Mouse (Mus musculus) heart, embryonic 16.5 days (tissue): ENCODE data around the gene S100a6. TPM values are rescaled to one million over a fixed set of nuclear protein-coding genes. Genes with fewer than 3 reads are reported as not detected.

ENCODE experiments used
- ATAC-seq: fragments of 200-750 bp; cut with Nextera tagmentation; replicated peaks from 2 replicates; pipeline ENCODE4 v1.8.0; 2017; ENCODE audit warnings: moderate number of reproducible peaks; ENCODE audit not compliant: insufficient read depth, low FRiP score; ENCODE audit errors: extremely low read depth
- H3K27ac ChIP-seq: fragments of 300-500 bp; sonication (generic); 2 replicates; pipeline ENCODE4 v1.5.1; 2014; ENCODE audit warnings: mild to moderate bottlenecking, low read length, control low read depth, moderate library complexity
- H3K27me3 ChIP-seq: fragments of 300-500 bp; sonication (generic); 2 replicates; pipeline ENCODE4 v1.6.1; 2014; ENCODE audit warnings: low read length, mixed read lengths; ENCODE audit not compliant: control insufficient read depth, insufficient read depth
- H3K36me3 ChIP-seq: fragments of 300-500 bp; sonication (generic); 2 replicates; pipeline ENCODE4 v1.6.1; 2014; ENCODE audit not compliant: control insufficient read depth, insufficient read depth
- H3K4me1 ChIP-seq: fragments of 300-500 bp; sonication (generic); 2 replicates; pipeline ENCODE4 v1.6.1; 2014; ENCODE audit warnings: low read length, mixed read lengths; ENCODE audit not compliant: control insufficient read depth, insufficient read depth
- H3K4me2 ChIP-seq: fragments of 300-500 bp; sonication (generic); 2 replicates; pipeline ENCODE4 v1.6.1; 2014; ENCODE audit warnings: low read depth, mild to moderate bottlenecking, control low read depth, low read length
- H3K4me3 ChIP-seq: fragments of 300-500 bp; sonication (generic); 2 replicates; pipeline ENCODE4 v1.5.1; 2014; ENCODE audit warnings: mild to moderate bottlenecking, control low read depth, low read length
- H3K9ac ChIP-seq: fragments of 300-500 bp; sonication (generic); 2 replicates; pipeline ENCODE4 v1.6.1; 2014; ENCODE audit warnings: low read length, control low read depth
- H3K9me3 ChIP-seq: fragments of 300-500 bp; sonication (generic); replicated peaks from 2 replicates; pipeline ENCODE4 v1.6.1; 2016; ENCODE audit warnings: low read length; ENCODE audit not compliant: control insufficient read depth
- WGBS: fragments of 180-500 bp; shearing (Covaris S2); extraction: QIAGEN DNeasy Blood & Tissue Kit; methylation state at CpG from one replicate; pipeline ENCODE4 v1.1.7; 2014; 5-methylcytosine and 5-hydroxymethylcytosine counted together
- polyA plus RNA-seq: library from polyadenylated mRNA; unstranded; fragments of >200 nt; fragmentation: Nextera tagmentation; extraction: Ambion mirVana; gene quantifications from 2 replicates; pipeline ENCODE4 v1.2.1, GENCODE M21; 2015

The S100a6 gene
- polyA plus RNA-seq, 1 experiment from 2014 or later, result 61.6 TPM

DNA sequence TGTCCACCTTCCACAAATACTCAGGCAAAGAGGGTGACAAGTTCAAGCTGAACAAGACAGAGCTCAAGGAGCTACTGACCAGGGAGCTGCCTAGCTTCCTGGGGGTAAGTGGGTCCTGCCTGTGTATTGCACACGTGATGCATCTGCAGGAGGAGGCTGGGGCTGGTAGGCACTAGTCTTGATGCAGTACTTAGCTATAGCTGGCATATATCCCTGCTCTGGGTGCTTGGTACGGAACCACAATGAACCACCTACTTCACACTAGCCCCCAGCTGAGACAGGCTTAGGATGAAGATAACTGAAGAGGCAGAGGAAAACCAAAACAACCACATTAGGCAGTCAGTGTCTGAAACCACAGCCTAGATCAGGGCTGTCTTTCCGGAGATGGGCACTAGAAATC is 7.6 kb upstream of the S100a6 start:
- H3K9ac ChIP-seq, result no peak overlapping the region
- peaks cover 19% of the 10 kb centered on the region for H3K4me1 ChIP-seq
- no peak for ATAC-seq
- H3K27ac ChIP-seq, result peak overlapping the region; percentile 9; the same call in 1 of the 2 replicates
- WGBS, result 72% methylated on average over 3 of the region's 3 CpGs
- H3K4me3 ChIP-seq, result no peak overlapping the region
- H3K9me3 ChIP-seq, result no peaks in the 10 kb centered on the region
- no peaks in the 10 kb centered on the region for H3K27me3 ChIP-seq
- H3K4me2 ChIP-seq, result no peak overlapping the region
- no peaks in the 10 kb centered on the region for H3K36me3 ChIP-seq

DNA sequence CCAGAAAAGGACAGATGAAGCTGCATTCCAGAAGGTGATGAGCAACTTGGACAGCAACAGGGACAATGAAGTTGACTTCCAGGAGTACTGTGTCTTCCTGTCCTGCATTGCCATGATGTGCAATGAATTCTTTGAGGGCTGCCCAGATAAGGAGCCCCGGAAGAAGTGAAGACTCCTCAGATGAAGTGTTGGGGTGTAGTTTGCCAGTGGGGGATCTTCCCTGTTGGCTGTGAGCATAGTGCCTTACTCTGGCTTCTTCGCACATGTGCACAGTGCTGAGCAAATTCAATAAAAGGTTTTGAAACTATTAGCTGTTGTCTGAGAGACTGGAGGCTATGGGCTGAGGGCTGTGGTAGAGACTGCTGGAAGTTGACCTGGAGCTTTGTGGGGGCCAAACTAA is 6.9 kb upstream of the S100a6 start:
- WGBS, result 69% methylated on average over 2 of the region's 2 CpGs
- no peak overlapping the region for H3K27ac ChIP-seq
- H3K36me3 ChIP-seq, result no peaks in the 10 kb centered on the region
- H3K9me3 ChIP-seq, result no peaks in the 10 kb centered on the region
- H3K4me3 ChIP-seq, result no peak overlapping the region
- peaks cover 14% of the 10 kb centered on the region for H3K4me1 ChIP-seq
- no peaks in the 10 kb centered on the region for H3K27me3 ChIP-seq
- no peak for ATAC-seq
- H3K4me2 ChIP-seq, result no peak overlapping the region
- H3K9ac ChIP-seq, result no peak overlapping the region

DNA sequence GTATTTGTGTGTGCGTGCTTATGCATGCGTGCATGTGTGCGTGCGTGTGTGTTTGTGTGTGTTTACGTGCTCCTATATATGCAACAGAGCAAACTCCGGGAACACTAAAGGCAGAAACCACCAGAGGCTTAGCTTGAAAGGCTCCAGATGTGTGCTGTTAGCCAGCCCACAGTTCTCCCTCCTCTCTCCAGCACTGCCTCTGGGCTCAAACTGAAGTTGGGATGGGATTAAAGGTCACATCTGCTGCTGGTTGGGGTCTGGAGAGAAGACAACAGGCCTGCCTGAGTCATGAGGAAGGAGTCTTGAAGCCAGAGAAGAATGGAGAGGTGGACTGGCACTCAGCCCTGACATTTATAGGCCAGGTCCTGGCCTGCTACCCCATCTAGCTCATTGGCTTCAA is 6.5 kb upstream of the S100a6 start:
- Histone ChIP-seq H3K9me3 (no peaks in the 10 kb centered on the region), H3K9ac (no peak overlapping the region), H3K27me3 (no peaks in the 10 kb centered on the region), H3K4me1 (peaks cover 13% of the 10 kb centered on the region), H3K36me3 (no peaks in the 10 kb centered on the region), H3K4me3 (no peak overlapping the region), H3K4me2 (no peak overlapping the region), H3K27ac (no peak overlapping the region)
- no peak for ATAC-seq
- WGBS, result 81% methylated on average over 6 of the region's 6 CpGs

DNA sequence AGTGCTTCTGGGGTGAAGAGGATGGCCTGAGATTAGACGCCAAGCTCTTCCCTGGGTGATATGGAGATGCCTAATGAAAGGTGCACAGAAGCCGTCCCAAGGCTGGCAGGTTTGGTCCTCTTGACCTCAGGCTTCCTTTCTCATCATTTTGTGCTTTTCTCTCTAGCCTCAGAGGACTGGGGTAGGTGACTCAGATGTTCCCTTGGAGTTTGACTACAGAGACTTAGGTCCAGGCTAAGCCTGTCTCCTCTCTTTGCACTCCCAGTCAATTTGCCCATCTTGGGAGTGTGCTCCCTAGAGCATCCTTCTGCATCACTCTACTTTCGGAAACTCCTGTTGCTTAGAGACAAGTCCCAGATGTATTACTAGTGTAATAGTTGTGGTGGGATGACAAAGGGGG is 5.3 kb upstream of the S100a6 start:
- no peak overlapping the region for H3K27ac ChIP-seq
- no peak overlapping the region for H3K4me3 ChIP-seq
- 79% methylated on average over 3 of the region's 3 CpGs for WGBS
- no peaks in the 10 kb centered on the region for H3K9me3 ChIP-seq
- no peaks in the 10 kb centered on the region for H3K27me3 ChIP-seq
- H3K36me3 ChIP-seq, result no peaks in the 10 kb centered on the region
- no peak overlapping the region for H3K9ac ChIP-seq
- peaks cover 13% of the 10 kb centered on the region for H3K4me1 ChIP-seq
- ATAC-seq, result no peak
- H3K4me2 ChIP-seq, result no peak overlapping the region

DNA sequence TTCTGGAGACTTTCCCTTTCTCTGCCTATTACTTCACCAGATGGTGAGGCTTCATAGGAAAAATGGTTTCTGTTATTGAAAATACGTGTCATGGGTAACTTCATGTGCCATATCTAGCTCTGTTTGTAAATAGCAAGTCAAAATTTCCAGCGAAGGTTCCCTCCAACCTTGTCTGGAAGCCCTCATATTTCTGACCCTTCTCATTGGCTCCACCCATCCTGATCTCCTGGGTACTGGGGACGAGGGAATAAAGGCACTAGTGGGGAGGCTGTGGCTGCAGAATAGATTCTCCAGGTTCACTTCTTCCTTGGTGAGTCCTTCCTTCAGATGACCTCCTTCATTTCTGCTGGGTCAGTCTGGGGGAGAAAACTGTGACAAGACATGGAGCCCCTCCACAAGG is 4.5 kb upstream of the S100a6 start, which contains the start of gene S100a5:
TSS of gene S100a5 (plus strand) at position 301 of the 400 bp plus-strand sequence.
- 56% methylated on average over 3 of the region's 3 CpGs for WGBS
- Histone ChIP-seq H3K4me2 (no peak within 1 kb of the TSS), H3K9me3 (no peaks in the 10 kb centered on the region), H3K4me3 (no peak within 1 kb of the TSS), H3K4me1 (peaks cover 16% of the 10 kb centered on the region), H3K27me3 (no peaks in the 10 kb centered on the region), H3K36me3 (no peaks in the 10 kb centered on the region), H3K9ac (no peak within 1 kb of the TSS), H3K27ac (no peak within 1 kb of the TSS)
- ATAC-seq, result no peak

DNA sequence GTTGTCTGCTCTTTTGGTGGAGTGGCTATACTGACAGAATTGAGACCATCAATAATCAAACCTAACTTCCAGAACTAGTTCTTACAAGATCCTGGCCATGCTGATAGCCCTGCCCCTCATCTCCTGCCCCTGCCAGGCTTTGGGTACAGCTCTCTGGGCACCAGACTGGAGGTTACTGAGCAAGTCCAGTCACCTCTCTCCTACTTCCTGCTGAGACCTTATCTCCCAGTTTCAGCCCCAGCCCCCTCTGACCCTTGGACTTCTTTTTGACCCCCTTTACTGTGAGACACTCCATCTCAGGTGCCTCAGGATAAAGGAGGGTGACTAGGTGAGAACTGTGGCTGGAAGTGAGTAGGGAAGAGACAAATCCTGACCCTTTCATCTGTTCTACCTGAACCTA is 3.6 kb upstream of the S100a6 start:
- ATAC-seq, result no peak
- H3K9ac ChIP-seq, result no peak overlapping the region
- no peak overlapping the region for H3K27ac ChIP-seq
- no peaks in the 10 kb centered on the region for H3K9me3 ChIP-seq
- peaks cover 11% of the 10 kb centered on the region for H3K4me1 ChIP-seq
- H3K36me3 ChIP-seq, result no peaks in the 10 kb centered on the region
- H3K4me3 ChIP-seq, result no peak overlapping the region
- H3K4me2 ChIP-seq, result no peak overlapping the region
- no peaks in the 10 kb centered on the region for H3K27me3 ChIP-seq

DNA sequence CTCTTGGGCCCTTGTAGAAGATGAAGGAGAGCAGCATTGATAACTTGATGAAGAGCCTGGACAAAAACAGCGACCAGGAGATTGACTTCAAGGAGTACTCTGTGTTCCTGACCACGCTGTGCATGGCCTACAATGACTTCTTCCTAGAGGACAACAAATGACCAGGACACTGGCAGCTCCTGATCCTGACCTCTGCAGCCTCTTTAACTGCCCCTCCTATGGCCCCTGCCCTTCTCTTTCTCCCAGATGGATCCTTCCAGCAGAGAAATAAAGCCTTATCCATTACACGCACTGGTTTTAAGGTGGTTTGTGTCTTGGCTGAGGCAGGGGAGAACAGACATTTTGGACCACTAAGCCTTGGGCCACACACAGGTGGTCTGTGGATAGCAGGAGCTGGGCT is 1.2 kb upstream of the S100a6 start:
- ATAC-seq, result no peak
- Histone ChIP-seq H3K9me3 (no peaks in the 10 kb centered on the region), H3K9ac (no peak overlapping the region), H3K27me3 (no peaks in the 10 kb centered on the region), H3K27ac (no peak overlapping the region), H3K4me2 (no peak overlapping the region), H3K4me1 (peaks cover 10% of the 10 kb centered on the region), H3K36me3 (no peaks in the 10 kb centered on the region), H3K4me3 (no peak overlapping the region)
- WGBS, result 75% methylated on average over 3 of the region's 3 CpGs

DNA sequence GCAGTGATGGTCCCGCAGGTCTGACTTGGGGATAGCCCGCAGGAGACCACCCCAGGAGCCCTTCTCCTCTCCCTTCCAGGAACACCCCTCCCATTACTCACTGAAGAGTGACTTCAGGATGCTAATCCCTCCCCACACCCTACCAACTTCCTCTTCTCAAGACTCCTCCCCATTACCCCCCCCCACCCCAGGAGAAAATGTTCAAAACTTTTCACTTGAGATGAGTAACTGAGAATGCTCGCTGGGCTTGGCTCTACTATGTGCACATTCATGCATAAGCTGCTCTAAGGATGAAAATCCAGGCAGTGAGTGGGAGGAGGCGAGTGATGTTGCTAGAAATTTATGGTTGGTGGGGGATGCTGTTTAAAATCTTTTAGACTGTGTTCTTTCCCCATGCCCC is 621 bp upstream of the S100a6 start:
- H3K4me3 ChIP-seq, result no peak overlapping the region
- H3K9ac ChIP-seq, result no peak overlapping the region
- no peaks in the 10 kb centered on the region for H3K9me3 ChIP-seq
- H3K27me3 ChIP-seq, result no peaks in the 10 kb centered on the region
- no peaks in the 10 kb centered on the region for H3K36me3 ChIP-seq
- no peak overlapping the region for H3K4me2 ChIP-seq
- H3K27ac ChIP-seq, result no peak overlapping the region
- ATAC-seq, result no peak
- peaks cover 10% of the 10 kb centered on the region for H3K4me1 ChIP-seq
- WGBS, result 52% methylated on average over 4 of the region's 4 CpGs

DNA sequence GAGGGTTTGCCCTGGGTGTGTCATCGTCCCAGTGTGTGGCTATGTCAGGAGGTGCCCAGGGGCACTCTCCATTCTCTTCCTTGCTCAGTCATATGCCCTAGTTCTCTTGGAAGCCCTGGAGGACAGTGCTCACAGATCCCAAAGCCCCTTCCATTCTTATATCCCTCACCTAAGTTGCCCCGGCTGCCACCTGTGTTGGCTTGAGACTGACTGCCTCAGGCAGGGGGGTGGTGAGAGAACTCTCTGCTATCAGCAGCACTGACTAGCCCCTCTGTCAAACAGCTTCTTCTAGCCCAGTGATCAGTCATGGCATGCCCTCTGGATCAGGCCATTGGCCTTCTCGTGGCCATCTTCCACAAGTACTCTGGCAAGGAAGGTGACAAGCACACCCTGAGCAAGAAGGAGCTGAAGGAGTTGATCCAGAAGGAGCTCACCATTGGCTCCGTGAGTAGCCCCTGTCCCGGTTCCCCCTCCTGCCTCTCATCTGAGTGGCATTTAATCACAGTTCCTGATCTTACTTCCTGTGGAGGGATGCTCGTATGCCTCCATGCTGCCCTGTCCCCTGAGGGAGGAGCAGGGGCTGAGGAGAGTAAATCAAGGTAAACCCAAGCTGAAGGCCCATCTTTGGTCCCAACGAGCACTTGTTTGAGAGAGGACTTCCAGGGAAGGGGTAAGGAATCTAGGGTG is 922 bp downstream of the S100a6 start:
- H3K9ac ChIP-seq, result no peak overlapping the region; the same call in 1 of the 2 replicates
- H3K4me3 ChIP-seq, result peak overlapping the region; percentile 47
- no peak for ATAC-seq
- H3K4me2 ChIP-seq, result peak overlapping the region; percentile 74
- 57% methylated on average over 7 of the region's 7 CpGs for WGBS
- H3K9me3 ChIP-seq, result no peaks in the 10 kb centered on the region
- H3K27ac ChIP-seq, result no peak overlapping the region
- H3K27me3 ChIP-seq, result no peaks in the 10 kb centered on the region
- H3K4me1 ChIP-seq, result peaks cover 10% of the 10 kb centered on the region
- no peaks in the 10 kb centered on the region for H3K36me3 ChIP-seq
